Mouse (Mus musculus): ENCODE measurements around the gene Usp34.

DNA sequence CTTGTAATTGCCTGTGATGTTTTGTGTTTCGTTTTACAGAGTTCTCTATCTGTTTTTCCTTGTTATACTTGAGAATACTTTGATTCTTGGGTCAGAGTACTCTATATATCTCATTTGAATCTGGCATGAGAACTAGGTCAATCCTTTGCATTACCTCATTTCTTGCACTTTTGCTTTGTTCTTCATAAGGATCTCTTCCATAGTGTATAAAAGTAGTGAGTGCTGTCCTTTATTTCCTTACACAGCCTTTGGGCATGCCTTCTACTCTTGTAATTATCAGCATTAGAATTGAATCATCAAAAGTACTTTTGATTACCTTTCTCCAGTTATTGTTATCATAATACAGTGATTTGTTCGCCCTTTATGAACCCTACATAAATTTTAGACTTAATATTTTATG is 73.4 kb downstream of the Usp34 start:
- TF ChIP-seq CTCF (IDR thresholded peaks at IDR 0.05; ENCODE audit: low read depth, low read length) (no peak), POLR2A (IDR thresholded peaks at IDR 0.05; ENCODE audit: extremely low read depth, insufficient read depth, low read length) (no peak)
